Mouse (Mus musculus): ENCODE results near the gene Shank1. TPM values are rescaled to one million over a fixed set of nuclear protein-coding genes. Genes with fewer than 3 reads are reported as not detected.

The Shank1 gene
- polyA plus RNA-seq, 1 experiment from 2014 or later, result 1.7 TPM

- WGBS, result 70% methylated on average over 14 of the region's 14 CpGs
- Histone ChIP-seq H3K27ac (ENCODE audit: low read length) (no peak overlapping the region), H3K27me3 (ENCODE audit: control insufficient read depth, insufficient read depth, low read length) (peaks cover 48% of the 10 kb centered on the region), H3K9ac (ENCODE audit: low read length) (no peak overlapping the region), H3K4me3 (replicated peaks; ENCODE audit: low read length) (no peak overlapping the region), H3K9me3 (replicated peaks; ENCODE audit: control insufficient read depth, low read length) (no peaks in the 10 kb centered on the region), H3K36me3 (ENCODE audit: control insufficient read depth, insufficient read depth, low read length) (no peaks in the 10 kb centered on the region), H3K4me1 (ENCODE audit: control insufficient read depth, insufficient read depth, low read length) (no peaks in the 10 kb centered on the region), H3K4me2 (ENCODE audit: low read depth, low read length) (no peak overlapping the region)
- no peak for ATAC-seq (ENCODE audit: insufficient read depth, low FRiP score)
These were observed 24.1 kb downstream of the Shank1 start for GRCm38 (mm10) chr7:44334139-44334538.

GRCm38 (mm10) chr7:44335031-44335878 lies 25.2 kb downstream of the Shank1 start:
- Histone ChIP-seq H3K27me3 (ENCODE audit: control insufficient read depth, insufficient read depth, low read length) (peaks cover 48% of the 10 kb centered on the region), H3K9me3 (replicated peaks; ENCODE audit: control insufficient read depth, low read length) (no peaks in the 10 kb centered on the region), H3K4me3 (replicated peaks; ENCODE audit: low read length) (peak overlapping the region; percentile 40), H3K9ac (ENCODE audit: low read length) (no peak overlapping the region), H3K4me1 (ENCODE audit: control insufficient read depth, insufficient read depth, low read length) (no peaks in the 10 kb centered on the region), H3K36me3 (ENCODE audit: control insufficient read depth, insufficient read depth, low read length) (no peaks in the 10 kb centered on the region), H3K4me2 (ENCODE audit: low read depth, low read length) (peak overlapping the region; percentile 64), H3K27ac (ENCODE audit: low read length) (no peak overlapping the region)
- WGBS, result 6% methylated on average over 35 of the region's 40 CpGs
- ATAC-seq (ENCODE audit: insufficient read depth, low FRiP score), result peak; percentile 37; the same call in 1 of the 2 replicates

- H3K9me3 ChIP-seq (replicated peaks; ENCODE audit: control insufficient read depth, low read length), result no peaks in the 10 kb centered on the region
- peak overlapping the region; percentile 40 for H3K4me3 ChIP-seq (replicated peaks; ENCODE audit: low read length)
- no peaks in the 10 kb centered on the region for H3K4me1 ChIP-seq (ENCODE audit: control insufficient read depth, insufficient read depth, low read length)
- peak overlapping the region; percentile 64 for H3K4me2 ChIP-seq (ENCODE audit: low read depth, low read length)
- H3K36me3 ChIP-seq (ENCODE audit: control insufficient read depth, insufficient read depth, low read length), result no peaks in the 10 kb centered on the region
- WGBS, result 5% methylated on average over 48 of the region's 54 CpGs
- H3K27ac ChIP-seq (ENCODE audit: low read length), result no peak overlapping the region
- H3K9ac ChIP-seq (ENCODE audit: low read length), result no peak overlapping the region
- H3K27me3 ChIP-seq (ENCODE audit: control insufficient read depth, insufficient read depth, low read length), result peaks cover 48% of the 10 kb centered on the region
- ATAC-seq (ENCODE audit: insufficient read depth, low FRiP score), result no peak; the same call in 1 of the 2 replicates
These were observed 26.3 kb downstream of the Shank1 start for GRCm38 (mm10) chr7:44336046-44337021.

- no peaks in the 10 kb centered on the region for H3K9me3 ChIP-seq (replicated peaks; ENCODE audit: control insufficient read depth, low read length)
- H3K27ac ChIP-seq (ENCODE audit: low read length), result no peak overlapping the region
- no peaks in the 10 kb centered on the region for H3K36me3 ChIP-seq (ENCODE audit: control insufficient read depth, insufficient read depth, low read length)
- no peak overlapping the region for H3K9ac ChIP-seq (ENCODE audit: low read length)
- peaks cover 48% of the 10 kb centered on the region for H3K27me3 ChIP-seq (ENCODE audit: control insufficient read depth, insufficient read depth, low read length)
- H3K4me2 ChIP-seq (ENCODE audit: low read depth, low read length), result no peak overlapping the region
- no peak overlapping the region for H3K4me3 ChIP-seq (replicated peaks; ENCODE audit: low read length)
- WGBS, result 4% methylated on average over 32 of the region's 32 CpGs
- H3K4me1 ChIP-seq (ENCODE audit: control insufficient read depth, insufficient read depth, low read length), result no peaks in the 10 kb centered on the region
- ATAC-seq (ENCODE audit: insufficient read depth, low FRiP score), result no peak
These were observed 27.2 kb downstream of the Shank1 start for GRCm38 (mm10) chr7:44337121-44337849.

- no peaks in the 10 kb centered on the region for H3K9me3 ChIP-seq (replicated peaks; ENCODE audit: control insufficient read depth, low read length)
- H3K4me3 ChIP-seq (replicated peaks; ENCODE audit: low read length), result no peak overlapping the region
- 60% methylated on average over 6 of the region's 6 CpGs for WGBS
- H3K4me2 ChIP-seq (ENCODE audit: low read depth, low read length), result no peak overlapping the region
- peaks cover 35% of the 10 kb centered on the region for H3K27me3 ChIP-seq (ENCODE audit: control insufficient read depth, insufficient read depth, low read length)
- H3K36me3 ChIP-seq (ENCODE audit: control insufficient read depth, insufficient read depth, low read length), result no peaks in the 10 kb centered on the region
- no peak overlapping the region for H3K27ac ChIP-seq (ENCODE audit: low read length)
- H3K4me1 ChIP-seq (ENCODE audit: control insufficient read depth, insufficient read depth, low read length), result no peaks in the 10 kb centered on the region
- ATAC-seq (ENCODE audit: insufficient read depth, low FRiP score), result no peak
- H3K9ac ChIP-seq (ENCODE audit: low read length), result no peak overlapping the region
These were observed 30.2 kb downstream of the Shank1 start for GRCm38 (mm10) chr7:44340226-44340625.

- WGBS, result 79% methylated on average over 10 of the region's 10 CpGs
- H3K36me3 ChIP-seq (ENCODE audit: control insufficient read depth, insufficient read depth, low read length), result no peaks in the 10 kb centered on the region
- no peak overlapping the region for H3K27ac ChIP-seq (ENCODE audit: low read length)
- H3K4me3 ChIP-seq (replicated peaks; ENCODE audit: low read length), result no peak overlapping the region
- no peaks in the 10 kb centered on the region for H3K9me3 ChIP-seq (replicated peaks; ENCODE audit: control insufficient read depth, low read length)
- H3K4me2 ChIP-seq (ENCODE audit: low read depth, low read length), result no peak overlapping the region
- peaks cover 26% of the 10 kb centered on the region for H3K27me3 ChIP-seq (ENCODE audit: control insufficient read depth, insufficient read depth, low read length)
- no peaks in the 10 kb centered on the region for H3K4me1 ChIP-seq (ENCODE audit: control insufficient read depth, insufficient read depth, low read length)
- ATAC-seq (ENCODE audit: insufficient read depth, low FRiP score), result no peak
- no peak overlapping the region for H3K9ac ChIP-seq (ENCODE audit: low read length)
These were observed 31.1 kb downstream of the Shank1 start for GRCm38 (mm10) chr7:44341119-44341518.

- WGBS, result 61% methylated on average over 5 of the region's 5 CpGs
- no peaks in the 10 kb centered on the region for H3K4me1 ChIP-seq (ENCODE audit: control insufficient read depth, insufficient read depth, low read length)
- H3K36me3 ChIP-seq (ENCODE audit: control insufficient read depth, insufficient read depth, low read length), result no peaks in the 10 kb centered on the region
- no peak overlapping the region for H3K27ac ChIP-seq (ENCODE audit: low read length)
- H3K27me3 ChIP-seq (ENCODE audit: control insufficient read depth, insufficient read depth, low read length), result peaks cover 20% of the 10 kb centered on the region
- no peak overlapping the region for H3K4me3 ChIP-seq (replicated peaks; ENCODE audit: low read length)
- no peak overlapping the region for H3K9ac ChIP-seq (ENCODE audit: low read length)
- H3K9me3 ChIP-seq (replicated peaks; ENCODE audit: control insufficient read depth, low read length), result no peaks in the 10 kb centered on the region
- no peak overlapping the region for H3K4me2 ChIP-seq (ENCODE audit: low read depth, low read length)
- ATAC-seq (ENCODE audit: insufficient read depth, low FRiP score), result no peak
These were observed 31.7 kb downstream of the Shank1 start for GRCm38 (mm10) chr7:44341714-44342113.

GRCm38 (mm10) chr7:44343459-44344015 lies 33.5 kb downstream of the Shank1 start:
- no peaks in the 10 kb centered on the region for H3K9me3 ChIP-seq (replicated peaks; ENCODE audit: control insufficient read depth, low read length)
- WGBS, result 23% methylated on average over 11 of the region's 11 CpGs
- H3K4me3 ChIP-seq (replicated peaks; ENCODE audit: low read length), result no peak overlapping the region
- peaks cover 2% of the 10 kb centered on the region; the same call in 1 of the 2 replicates for H3K27me3 ChIP-seq (ENCODE audit: control insufficient read depth, insufficient read depth, low read length)
- ATAC-seq (ENCODE audit: insufficient read depth, low FRiP score), result peak; percentile 26; the same call in 1 of the 2 replicates
- no peaks in the 10 kb centered on the region for H3K4me1 ChIP-seq (ENCODE audit: control insufficient read depth, insufficient read depth, low read length)
- H3K27ac ChIP-seq (ENCODE audit: low read length), result no peak overlapping the region
- no peak overlapping the region for H3K4me2 ChIP-seq (ENCODE audit: low read depth, low read length)
- H3K9ac ChIP-seq (ENCODE audit: low read length), result no peak overlapping the region
- no peaks in the 10 kb centered on the region for H3K36me3 ChIP-seq (ENCODE audit: control insufficient read depth, insufficient read depth, low read length)

Data from stomach, embryonic 16.5 days (tissue).